Mouse (Mus musculus): Measurements from ENCODE around the gene Igsf6. TPM values are rescaled to one million over a fixed set of nuclear protein-coding genes. Genes with fewer than 3 reads are reported as not detected.

The Igsf6 gene
- polyA plus RNA-seq, 1 experiment from 2014 or later, result 3.1 TPM

- no peak; the same call in 1 of the 2 replicates for ATAC-seq (ENCODE audit: borderline replicate concordance, extremely low read depth, low FRiP score, low TSS enrichment)
- peaks cover 10% of the 10 kb centered on the region; the same call in 1 of the 2 replicates for H3K36me3 ChIP-seq
Measured at GRCm38 (mm10) chr7:121082949-121083513, 8.7 kb upstream of the Igsf6 start.

GRCm38 (mm10) chr7:121081816-121082215 lies 7.4 kb upstream of the Igsf6 start:
- no peak overlapping the region for H3K27ac ChIP-seq
- H3K9ac ChIP-seq, result no peak overlapping the region
- peaks cover 20% of the 10 kb centered on the region for H3K36me3 ChIP-seq
- 82% methylated on average over 2 of the region's 2 CpGs for WGBS
- H3K9me3 ChIP-seq, result no peaks in the 10 kb centered on the region
- no peak overlapping the region for H3K4me3 ChIP-seq
- no peaks in the 10 kb centered on the region for H3K4me1 ChIP-seq
- H3K27me3 ChIP-seq, result no peaks in the 10 kb centered on the region
- no peak overlapping the region for H3K4me2 ChIP-seq
- ATAC-seq (ENCODE audit: borderline replicate concordance, extremely low read depth, low FRiP score, low TSS enrichment), result no peak

More at GRCm38 (mm10) chr7:121082949-121083513, 8.7 kb upstream of the Igsf6 start:
- WGBS, result 68% methylated on average over 9 of the region's 9 CpGs
- Histone ChIP-seq H3K4me3 (no peak overlapping the region), H3K4me1 (no peaks in the 10 kb centered on the region), H3K4me2 (no peak overlapping the region), H3K9ac (no peak overlapping the region), H3K27ac (no peak overlapping the region), H3K27me3 (no peaks in the 10 kb centered on the region), H3K9me3 (no peaks in the 10 kb centered on the region)

GRCm38 (mm10) chr7:121081350-121081749 lies 7.0 kb upstream of the Igsf6 start, which contains the start of gene Otoa:
Gene Otoa, plus strand, starts transcription at chr7:121081650.
- peaks cover 22% of the 10 kb centered on the region for H3K36me3 ChIP-seq
- H3K27me3 ChIP-seq, result no peaks in the 10 kb centered on the region
- no peak within 1 kb of the TSS for H3K9ac ChIP-seq
- no peak within 1 kb of the TSS for H3K4me3 ChIP-seq
- WGBS, result 88% methylated on average over 4 of the region's 4 CpGs
- ATAC-seq (ENCODE audit: borderline replicate concordance, extremely low read depth, low FRiP score, low TSS enrichment), result no peak
- H3K4me2 ChIP-seq, result no peak within 1 kb of the TSS
- no peaks in the 10 kb centered on the region for H3K9me3 ChIP-seq
- no peaks in the 10 kb centered on the region for H3K4me1 ChIP-seq
- no peak within 1 kb of the TSS for H3K27ac ChIP-seq

- ATAC-seq (ENCODE audit: borderline replicate concordance, extremely low read depth, low FRiP score, low TSS enrichment), result no peak
- no peak overlapping the region for H3K27ac ChIP-seq
- H3K9me3 ChIP-seq, result no peaks in the 10 kb centered on the region
- H3K4me1 ChIP-seq, result peaks cover 9% of the 10 kb centered on the region; the same call in 1 of the 2 replicates
- no peak overlapping the region for H3K4me3 ChIP-seq
- 35% methylated on average over 5 of the region's 5 CpGs for WGBS
- H3K36me3 ChIP-seq, result peaks cover 22% of the 10 kb centered on the region
- no peak overlapping the region for H3K4me2 ChIP-seq
- H3K9ac ChIP-seq, result no peak overlapping the region
- no peaks in the 10 kb centered on the region for H3K27me3 ChIP-seq
Measured at GRCm38 (mm10) chr7:121077829-121078228, 3.5 kb upstream of the Igsf6 start.

GRCm38 (mm10) chr7:121077311-121077710 lies 2.9 kb upstream of the Igsf6 start:
- Histone ChIP-seq H3K27ac (no peak overlapping the region), H3K9me3 (no peaks in the 10 kb centered on the region), H3K4me2 (no peak overlapping the region), H3K4me1 (peaks cover 9% of the 10 kb centered on the region; the same call in 1 of the 2 replicates), H3K4me3 (no peak overlapping the region), H3K27me3 (no peaks in the 10 kb centered on the region), H3K9ac (no peak overlapping the region), H3K36me3 (peaks cover 22% of the 10 kb centered on the region)
- 90% methylated on average over 6 of the region's 6 CpGs for WGBS
- no peak for ATAC-seq (ENCODE audit: borderline replicate concordance, extremely low read depth, low FRiP score, low TSS enrichment)

GRCm38 (mm10) chr7:121075416-121075815 lies 1.0 kb upstream of the Igsf6 start:
- 66% methylated on average over 5 of the region's 5 CpGs for WGBS
- no peak; the same call in 1 of the 2 replicates for ATAC-seq (ENCODE audit: borderline replicate concordance, extremely low read depth, low FRiP score, low TSS enrichment)
- Histone ChIP-seq H3K9ac (no peak overlapping the region), H3K4me3 (no peak overlapping the region), H3K9me3 (no peaks in the 10 kb centered on the region), H3K4me2 (no peak overlapping the region), H3K27ac (peak overlapping the region; percentile 30; the same call in 1 of the 2 replicates), H3K36me3 (peaks cover 34% of the 10 kb centered on the region), H3K27me3 (no peaks in the 10 kb centered on the region), H3K4me1 (peaks cover 9% of the 10 kb centered on the region; the same call in 1 of the 2 replicates)

GRCm38 (mm10) chr7:121074801-121075400 lies 529 bp upstream of the Igsf6 start:
- Histone ChIP-seq H3K27ac (peak overlapping the region; percentile 55), H3K4me2 (no peak overlapping the region), H3K9me3 (no peaks in the 10 kb centered on the region), H3K27me3 (no peaks in the 10 kb centered on the region), H3K9ac (no peak overlapping the region), H3K4me1 (peaks cover 9% of the 10 kb centered on the region; the same call in 1 of the 2 replicates), H3K36me3 (peaks cover 38% of the 10 kb centered on the region), H3K4me3 (no peak overlapping the region)
- peak; percentile 80 for ATAC-seq (ENCODE audit: borderline replicate concordance, extremely low read depth, low FRiP score, low TSS enrichment)
- WGBS, result 55% methylated on average over 6 of the region's 6 CpGs

GRCm38 (mm10) chr7:121072506-121072905 lies 1.9 kb downstream of the Igsf6 start:
- WGBS, result 68% methylated on average over 5 of the region's 5 CpGs
- no peaks in the 10 kb centered on the region for H3K27me3 ChIP-seq
- H3K27ac ChIP-seq, result no peak overlapping the region
- no peak overlapping the region for H3K4me3 ChIP-seq
- H3K9ac ChIP-seq, result no peak overlapping the region
- H3K4me1 ChIP-seq, result peaks cover 9% of the 10 kb centered on the region; the same call in 1 of the 2 replicates
- H3K9me3 ChIP-seq, result no peaks in the 10 kb centered on the region
- no peak overlapping the region for H3K4me2 ChIP-seq
- H3K36me3 ChIP-seq, result peaks cover 31% of the 10 kb centered on the region
- no peak for ATAC-seq (ENCODE audit: borderline replicate concordance, extremely low read depth, low FRiP score, low TSS enrichment)

GRCm38 (mm10) chr7:121071276-121071675 lies 3.1 kb downstream of the Igsf6 start:
- Histone ChIP-seq H3K9me3 (no peaks in the 10 kb centered on the region), H3K36me3 (peaks cover 25% of the 10 kb centered on the region), H3K4me1 (peaks cover 9% of the 10 kb centered on the region; the same call in 1 of the 2 replicates), H3K4me2 (no peak overlapping the region), H3K4me3 (no peak overlapping the region), H3K27ac (no peak overlapping the region), H3K9ac (no peak overlapping the region), H3K27me3 (no peaks in the 10 kb centered on the region)
- ATAC-seq (ENCODE audit: borderline replicate concordance, extremely low read depth, low FRiP score, low TSS enrichment), result no peak
- WGBS, result 88% methylated on average over 4 of the region's 4 CpGs

GRCm38 (mm10) chr7:121064309-121064708 lies 10.1 kb downstream of the Igsf6 start:
- Histone ChIP-seq H3K9me3 (no peaks in the 10 kb centered on the region), H3K27me3 (no peaks in the 10 kb centered on the region), H3K4me2 (no peak overlapping the region), H3K27ac (no peak overlapping the region), H3K4me3 (no peak overlapping the region), H3K36me3 (peaks cover 11% of the 10 kb centered on the region; the same call in 1 of the 2 replicates), H3K4me1 (no peaks in the 10 kb centered on the region), H3K9ac (no peak overlapping the region)
- no peak for ATAC-seq (ENCODE audit: borderline replicate concordance, extremely low read depth, low FRiP score, low TSS enrichment)
- 56% methylated on average over 4 of the region's 4 CpGs for WGBS

GRCm38 (mm10) chr7:121059477-121060218 lies 14.7 kb downstream of the Igsf6 start:
- Histone ChIP-seq H3K4me2 (no peak overlapping the region), H3K4me1 (no peaks in the 10 kb centered on the region), H3K27ac (no peak overlapping the region), H3K4me3 (no peak overlapping the region), H3K9ac (no peak overlapping the region), H3K36me3 (peaks cover 21% of the 10 kb centered on the region), H3K27me3 (no peaks in the 10 kb centered on the region), H3K9me3 (no peaks in the 10 kb centered on the region)
- no peak for ATAC-seq (ENCODE audit: borderline replicate concordance, extremely low read depth, low FRiP score, low TSS enrichment)
- 63% methylated on average over 6 of the region's 6 CpGs for WGBS

GRCm38 (mm10) chr7:121053071-121053470 lies 21.3 kb downstream of the Igsf6 start:
- H3K27ac ChIP-seq, result no peak overlapping the region
- H3K4me3 ChIP-seq, result no peak overlapping the region
- H3K27me3 ChIP-seq, result no peaks in the 10 kb centered on the region
- peak; percentile 81; the same call in 1 of the 2 replicates for ATAC-seq (ENCODE audit: borderline replicate concordance, extremely low read depth, low FRiP score, low TSS enrichment)
- H3K9me3 ChIP-seq, result no peaks in the 10 kb centered on the region
- WGBS, result 60% methylated on average over 4 of the region's 4 CpGs
- H3K4me2 ChIP-seq, result no peak overlapping the region
- H3K36me3 ChIP-seq, result peaks cover 33% of the 10 kb centered on the region
- H3K9ac ChIP-seq, result no peak overlapping the region
- H3K4me1 ChIP-seq, result peaks cover 13% of the 10 kb centered on the region

Data from lung, embryonic 15.5 days (tissue).